Mouse (Mus musculus): ENCODE measurements around the gene Adamts12.

- no peak for TF ChIP-seq CTCF (IDR thresholded peaks at IDR 0.05; ENCODE audit: borderline replicate concordance, control insufficient read depth, extremely low read depth, insufficient read depth, low read length, poor library complexity)
- no peak for TF ChIP-seq POLR2A (IDR thresholded peaks at IDR 0.05; ENCODE audit: control insufficient read depth, extremely low read depth, insufficient read depth, low read length, poor library complexity)
Measured at GRCm38 (mm10) chr15:11360888-11361287, 296.3 kb downstream of the Adamts12 start.

All from thymus, adult 2 months (tissue).